Mouse (Mus musculus) embryonic facial prominence, embryonic 12.5 days (tissue): ENCODE results near the gene Jarid2. TPM values are rescaled to one million over a fixed set of nuclear protein-coding genes. Genes with fewer than 3 reads are reported as not detected.
"Not testable (repeated sequence)": the region's sequence is repeated elsewhere in the genome, so short reads cannot be mapped to it uniquely, and the experiment has no call there.

ENCODE experiments used
- ATAC-seq: fragments of 200-750 bp; cut with Nextera tagmentation; 2 replicates; pipeline ENCODE4 v1.8.0; 2017; ENCODE audit not compliant: insufficient number of reproducible peaks, insufficient read depth, low FRiP score, low TSS enrichment
- H3K27ac ChIP-seq: fragments of 300-500 bp; sonication (generic); 2 replicates; pipeline ENCODE4 v1.5.1; 2016; ENCODE audit warnings: mild to moderate bottlenecking
- H3K27me3 ChIP-seq: fragments of 300-500 bp; sonication (generic); 2 replicates; pipeline ENCODE4 v1.6.1; 2016; ENCODE audit warnings: mild to moderate bottlenecking, moderate library complexity
- H3K36me3 ChIP-seq: fragments of 300-500 bp; sonication (generic); 2 replicates; pipeline ENCODE4 v1.6.1; 2016; ENCODE audit warnings: mild to moderate bottlenecking
- H3K4me1 ChIP-seq: fragments of 300-500 bp; sonication (generic); 2 replicates; pipeline ENCODE4 v1.6.1; 2016
- H3K4me2 ChIP-seq: fragments of 300-500 bp; sonication (generic); replicated peaks from 2 replicates; pipeline ENCODE4 v1.6.1; 2016; ENCODE audit warnings: mild to moderate bottlenecking, moderate library complexity
- H3K4me3 ChIP-seq: fragments of 300-500 bp; sonication (generic); 2 replicates; pipeline ENCODE4 v1.5.1; 2016; ENCODE audit warnings: mild to moderate bottlenecking
- H3K9ac ChIP-seq: fragments of 300-500 bp; sonication (generic); 2 replicates; pipeline ENCODE4 v1.6.1; 2016; ENCODE audit warnings: mild to moderate bottlenecking, moderate library complexity
- H3K9me3 ChIP-seq: fragments of 300-500 bp; sonication (generic); 2 replicates; pipeline ENCODE4 v1.6.1; 2016; ENCODE audit warnings: mild to moderate bottlenecking, moderate library complexity
- WGBS: fragments of 180-500 bp; shearing (Covaris S2); methylation state at CpG from one replicate; pipeline ENCODE4 v1.1.7; 2016; 5-methylcytosine and 5-hydroxymethylcytosine counted together
- polyA plus RNA-seq: library from polyadenylated mRNA; unstranded; fragments of >200 nt; fragmentation: Nextera tagmentation; extraction: Ambion mirVana; gene quantifications from 2 replicates; pipeline ENCODE4 v1.2.1, GENCODE M21; 2016

The Jarid2 gene
- polyA plus RNA-seq, 1 experiment from 2014 or later: 54.0 TPM

GRCm38 (mm10) chr13:44709747-44710480 is 19.4 kb upstream of the Jarid2 start:
- no peaks in the 10 kb centered on the region for H3K36me3 ChIP-seq
- WGBS: 70% methylated on average over 8 of the region's 8 CpGs

GRCm38 (mm10) chr13:44711062-44711461 is 18.2 kb upstream of the Jarid2 start:
- Histone ChIP-seq H3K27ac (no peak overlapping the region), H3K9ac (no peak overlapping the region), H3K27me3 (no peaks in the 10 kb centered on the region), H3K36me3 (no peaks in the 10 kb centered on the region), H3K9me3 (no peaks in the 10 kb centered on the region), H3K4me1 (peaks cover 7% of the 10 kb centered on the region), H3K4me3 (no peak overlapping the region), H3K4me2 (no peak overlapping the region)
- ATAC-seq: no peak
- WGBS: 53% methylated on average over 5 of the region's 5 CpGs

More at GRCm38 (mm10) chr13:44709747-44710480, 19.4 kb upstream of the Jarid2 start:
- Histone ChIP-seq H3K4me3 (no peak overlapping the region), H3K27me3 (no peaks in the 10 kb centered on the region), H3K4me1 (peaks cover 7% of the 10 kb centered on the region), H3K27ac (no peak overlapping the region), H3K9ac (no peak overlapping the region), H3K4me2 (no peak overlapping the region), H3K9me3 (no peaks in the 10 kb centered on the region)
- no peak for ATAC-seq

GRCm38 (mm10) chr13:44711882-44712281 is 17.4 kb upstream of the Jarid2 start:
- Histone ChIP-seq H3K4me3 (no peak overlapping the region), H3K27ac (no peak overlapping the region), H3K4me1 (peaks cover 7% of the 10 kb centered on the region), H3K36me3 (no peaks in the 10 kb centered on the region), H3K4me2 (no peak overlapping the region), H3K27me3 (no peaks in the 10 kb centered on the region), H3K9ac (no peak overlapping the region), H3K9me3 (no peaks in the 10 kb centered on the region)
- WGBS: 25% methylated on average over 1 of the region's 1 CpGs
- ATAC-seq: no peak

- no peaks in the 10 kb centered on the region for H3K36me3 ChIP-seq
- H3K4me1 ChIP-seq: peaks cover 7% of the 10 kb centered on the region
- H3K9ac ChIP-seq: no peak overlapping the region
- H3K27me3 ChIP-seq: no peaks in the 10 kb centered on the region
- WGBS: 41% methylated on average over 10 of the region's 10 CpGs
- H3K4me2 ChIP-seq: no peak overlapping the region
- no peaks in the 10 kb centered on the region for H3K9me3 ChIP-seq
- ATAC-seq: no peak
- no peak overlapping the region for H3K27ac ChIP-seq
- no peak overlapping the region for H3K4me3 ChIP-seq
Measured at GRCm38 (mm10) chr13:44715187-44715885, 13.9 kb upstream of the Jarid2 start.

GRCm38 (mm10) chr13:44717838-44718237 is 11.4 kb upstream of the Jarid2 start:
- WGBS: 93% methylated on average over 9 of the region's 9 CpGs
- ATAC-seq: no peak
- Histone ChIP-seq H3K4me2 (no peak overlapping the region), H3K4me3 (no peak overlapping the region), H3K36me3 (no peaks in the 10 kb centered on the region), H3K27me3 (no peaks in the 10 kb centered on the region), H3K4me1 (no peaks in the 10 kb centered on the region), H3K27ac (no peak overlapping the region), H3K9me3 (no peaks in the 10 kb centered on the region), H3K9ac (no peak overlapping the region)

- not testable (repeated sequence) for H3K9ac ChIP-seq, H3K9me3 ChIP-seq, H3K4me2 ChIP-seq, H3K36me3 ChIP-seq, H3K27me3 ChIP-seq, H3K27ac ChIP-seq, ATAC-seq, H3K4me1 ChIP-seq, H3K4me3 ChIP-seq
- WGBS: 94% methylated on average over 5 of the region's 5 CpGs
Measured at GRCm38 (mm10) chr13:44718465-44718864, 10.8 kb upstream of the Jarid2 start.

GRCm38 (mm10) chr13:44720094-44720493 is 9.2 kb upstream of the Jarid2 start:
- no peak overlapping the region for H3K9ac ChIP-seq
- H3K4me3 ChIP-seq: no peak overlapping the region
- no peak for ATAC-seq
- no peak overlapping the region for H3K27ac ChIP-seq
- H3K9me3 ChIP-seq: no peaks in the 10 kb centered on the region
- no peaks in the 10 kb centered on the region for H3K4me1 ChIP-seq
- no peaks in the 10 kb centered on the region for H3K27me3 ChIP-seq
- no peaks in the 10 kb centered on the region for H3K36me3 ChIP-seq
- 72% methylated on average over 1 of the region's 1 CpGs for WGBS
- H3K4me2 ChIP-seq: no peak overlapping the region

- H3K4me1 ChIP-seq: no peaks in the 10 kb centered on the region
- no peaks in the 10 kb centered on the region for H3K36me3 ChIP-seq
- H3K4me3 ChIP-seq: no peak overlapping the region
- H3K27me3 ChIP-seq: no peaks in the 10 kb centered on the region
- no peak for ATAC-seq
- no peaks in the 10 kb centered on the region for H3K9me3 ChIP-seq
- no peak overlapping the region for H3K4me2 ChIP-seq
- H3K9ac ChIP-seq: no peak overlapping the region
- 69% methylated on average over 5 of the region's 5 CpGs for WGBS
- H3K27ac ChIP-seq: no peak overlapping the region
Measured at GRCm38 (mm10) chr13:44721891-44722547, 7.3 kb upstream of the Jarid2 start.

- not testable (repeated sequence) for H3K27ac ChIP-seq, ATAC-seq, H3K9me3 ChIP-seq, H3K9ac ChIP-seq, H3K36me3 ChIP-seq, H3K4me2 ChIP-seq, H3K4me3 ChIP-seq, H3K27me3 ChIP-seq, H3K4me1 ChIP-seq
- WGBS: 90% methylated on average over 9 of the region's 9 CpGs
Measured at GRCm38 (mm10) chr13:44723522-44723921, 5.8 kb upstream of the Jarid2 start.

- ATAC-seq: no peak
- Histone ChIP-seq H3K27ac (no peak overlapping the region), H3K9me3 (no peaks in the 10 kb centered on the region), H3K4me1 (0 out of 2 replicates have a peak, but pooled peaks cover 5% of the 10 kb centered on the region), H3K36me3 (no peaks in the 10 kb centered on the region), H3K9ac (no peak overlapping the region), H3K27me3 (no peaks in the 10 kb centered on the region), H3K4me3 (no peak overlapping the region), H3K4me2 (no peak overlapping the region)
- WGBS: 39% methylated on average over 1 of the region's 1 CpGs
Measured at GRCm38 (mm10) chr13:44728145-44728880, 961 bp upstream of the Jarid2 start.

- Histone ChIP-seq H3K9ac (peak overlapping the region; percentile 88), H3K4me1 (peaks cover 20% of the 10 kb centered on the region; the same call in 1 of the 2 replicates), H3K27ac (peak overlapping the region; percentile 81), H3K27me3 (no peaks in the 10 kb centered on the region), H3K36me3 (no peaks in the 10 kb centered on the region), H3K4me2 (peak overlapping the region; percentile 91), H3K9me3 (no peaks in the 10 kb centered on the region), H3K4me3 (peak overlapping the region; percentile 52)
- under 1% methylated on average over 59 of the region's 87 CpGs for WGBS
- ATAC-seq: peak; percentile 96
Measured at GRCm38 (mm10) chr13:44730146-44730864, 1.0 kb downstream of the Jarid2 start.
